Mouse (Mus musculus) brain, adult 2 months (tissue): ENCODE results near the gene Vmn1r9.
"Not testable (repeated sequence)": the region's sequence is repeated elsewhere in the genome, so short reads cannot be mapped to it uniquely, and the experiment has no call there.

Experiments
- DNase-seq: peaks from one replicate; pipeline ENCODE4 v3.0.0; 2011; ENCODE audit warnings: low read depth, low spot score

The Vmn1r9 gene

DNA sequence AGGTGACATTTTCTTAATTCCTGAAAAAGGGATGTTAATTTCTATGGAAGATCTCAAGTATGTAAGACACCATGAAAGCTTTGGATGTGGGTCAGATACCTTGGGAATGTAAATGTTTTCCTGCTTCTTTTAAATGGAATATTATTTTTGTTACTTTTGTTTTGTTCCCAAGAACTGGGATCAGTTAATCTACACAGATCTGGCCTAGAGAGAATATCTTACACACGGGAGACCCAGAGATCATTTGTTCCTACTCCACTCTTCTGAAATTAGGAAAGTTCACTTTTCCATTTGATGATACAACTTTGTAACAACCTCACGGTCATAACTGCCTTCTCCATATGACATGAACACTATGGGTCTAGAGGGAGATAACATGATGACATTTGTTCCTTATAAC is at the start of gene Vmn1r9:
Gene Vmn1r9, plus strand, starts transcription at position 301 of the 400 bp plus-strand sequence.
- no peak for DNase-seq

DNA sequence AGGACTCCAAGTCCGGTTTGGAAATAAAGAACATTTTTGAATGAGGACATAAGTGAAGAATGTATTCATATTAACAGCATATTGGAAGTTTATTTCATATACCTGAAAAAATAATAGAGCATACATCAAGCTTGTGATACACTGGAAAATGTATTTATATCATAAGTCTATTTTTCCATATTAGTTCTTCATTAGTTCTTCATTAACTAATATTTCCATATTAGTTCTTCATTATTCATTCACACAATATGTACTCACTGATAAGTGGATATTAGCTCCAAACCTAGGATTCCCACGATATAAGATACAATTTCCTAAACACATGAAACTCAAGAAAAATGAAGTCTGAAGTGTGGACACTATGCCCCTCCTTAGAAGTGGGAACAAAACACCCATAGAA is 41.4 kb upstream of the Vmn1r9 start, which contains the start of gene Vmn1r7:
Gene Vmn1r7, minus strand, starts transcription at position 101 of the 400 bp plus-strand sequence.
- DNase-seq = not testable (repeated sequence)

DNA sequence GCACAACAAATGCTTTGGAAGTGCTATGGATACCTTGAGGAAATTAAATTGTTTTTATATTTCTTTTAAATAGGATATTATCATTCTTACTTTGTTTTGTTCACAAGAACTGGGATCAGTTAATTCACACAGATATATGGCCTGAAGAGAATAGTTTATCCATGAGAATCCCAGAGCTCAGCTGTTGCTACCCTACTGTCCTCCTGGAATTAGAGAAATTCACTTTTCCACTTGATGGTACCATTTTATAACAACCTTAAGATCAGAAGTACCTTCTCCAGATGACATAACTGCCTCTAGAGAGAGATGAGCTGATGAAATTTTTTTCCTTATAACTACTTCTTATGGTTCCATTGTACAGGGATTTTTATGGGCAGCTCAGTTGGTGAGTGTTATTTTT is 34.6 kb upstream of the Vmn1r9 start, which contains the start of gene Vmn1r8:
Gene Vmn1r8, plus strand, starts transcription at position 301 of the 400 bp plus-strand sequence.
- no peak for DNase-seq

DNA sequence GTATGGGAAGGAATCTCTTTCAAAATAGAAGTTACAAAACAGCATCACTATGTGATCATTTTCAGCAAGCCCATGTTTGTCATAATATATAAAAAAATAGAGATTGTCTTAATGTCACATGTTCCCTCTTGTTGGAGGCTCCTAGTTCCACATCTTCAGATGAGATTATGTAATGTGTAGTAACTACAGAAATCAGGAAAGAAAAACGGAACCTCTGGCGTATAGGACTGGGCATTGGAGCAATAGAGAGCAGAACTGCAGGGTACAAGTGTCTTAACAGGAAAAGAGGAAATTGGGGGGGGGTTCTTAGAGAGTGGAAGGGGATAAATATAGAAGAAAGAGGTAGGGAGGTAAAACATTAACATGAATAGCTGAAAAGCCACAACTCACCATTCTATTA is 31.9 kb upstream of the Vmn1r9 start:
- no peak for DNase-seq

DNA sequence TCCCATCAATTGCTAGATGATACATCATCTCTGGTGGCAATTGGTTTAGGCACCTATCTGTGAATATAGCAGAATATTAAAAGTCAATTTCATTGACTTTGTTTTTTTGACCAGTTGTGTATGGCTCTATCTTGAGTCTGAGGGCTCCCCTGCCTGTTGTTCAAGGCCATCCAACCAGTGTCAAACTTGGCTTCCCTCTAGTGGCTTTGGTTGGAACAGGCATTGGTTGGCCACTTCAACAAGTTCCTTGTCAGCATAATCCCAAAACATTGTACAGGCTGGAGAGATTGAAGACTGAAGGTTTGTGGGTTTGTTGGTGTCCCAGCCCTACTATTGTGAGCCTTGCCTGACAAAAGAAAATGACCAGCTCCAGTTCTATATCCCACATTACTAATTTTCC is 2.9 kb upstream of the Vmn1r9 start:
- DNase-seq = peak; percentile 1

DNA sequence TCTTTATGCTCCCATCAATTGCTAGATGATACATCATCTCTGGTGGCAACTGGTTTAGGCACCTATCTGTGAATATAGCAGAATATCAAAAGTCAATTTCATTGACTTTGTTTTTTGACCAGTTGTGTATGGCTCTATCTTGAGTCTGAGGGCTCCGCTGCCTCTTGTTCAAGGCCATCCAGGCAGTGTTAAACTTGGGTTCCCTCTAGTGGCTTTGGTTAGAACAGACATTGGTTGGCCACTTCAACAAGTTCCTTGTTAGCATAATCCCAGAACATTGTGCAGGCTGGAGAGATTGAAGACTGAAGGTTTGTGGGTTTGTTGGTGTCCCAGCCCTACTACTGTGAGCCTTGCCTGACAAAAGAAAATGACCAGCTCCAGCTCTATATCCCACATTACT is 39.8 kb downstream of the Vmn1r9 start:
- peak; percentile 3 for DNase-seq

DNA sequence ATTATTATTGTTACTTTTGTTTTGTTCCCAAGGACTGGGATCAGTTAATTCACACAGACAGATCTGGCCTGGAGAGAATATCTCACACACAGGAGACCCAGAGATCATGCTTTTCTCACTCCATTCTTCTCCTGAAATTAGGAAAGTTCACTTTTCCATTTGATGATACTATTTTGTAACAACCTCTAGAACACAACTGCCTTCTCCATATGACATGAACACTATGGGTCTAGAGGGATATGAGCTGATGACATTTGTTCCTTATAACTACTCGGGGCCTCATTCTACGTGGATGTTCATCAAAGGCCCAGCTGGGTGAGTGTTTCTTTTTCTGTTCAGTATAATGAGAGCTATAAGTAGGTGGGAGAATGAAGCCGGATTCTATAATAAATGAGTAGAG is 42.6 kb downstream of the Vmn1r9 start, which contains the start of gene Vmn1r10:
Gene Vmn1r10, plus strand, starts transcription at position 301 of the 400 bp plus-strand sequence.
- no peak for DNase-seq
